Mouse (Mus musculus): ENCODE measurements around the gene Pxylp1.

GRCm38 (mm10) chr9:96899717-96900116 is 7.2 kb upstream of the Pxylp1 start:
- no peak for TF ChIP-seq POLR2A (IDR thresholded peaks at IDR 0.05; ENCODE audit: borderline replicate concordance, extremely low read depth, low read depth, low read length)
- TF ChIP-seq CTCF (IDR thresholded peaks at IDR 0.05; ENCODE audit: insufficient read depth, low read length) = no peak
